Mouse (Mus musculus): ENCODE measurements at regions not wholly inside any gene's neighbourhood (a gene's known extent, or its start where the extent isn't known, plus 50 kb on each side); places are given as distances from the start of the nearest gene placed in this dataset.

DNA sequence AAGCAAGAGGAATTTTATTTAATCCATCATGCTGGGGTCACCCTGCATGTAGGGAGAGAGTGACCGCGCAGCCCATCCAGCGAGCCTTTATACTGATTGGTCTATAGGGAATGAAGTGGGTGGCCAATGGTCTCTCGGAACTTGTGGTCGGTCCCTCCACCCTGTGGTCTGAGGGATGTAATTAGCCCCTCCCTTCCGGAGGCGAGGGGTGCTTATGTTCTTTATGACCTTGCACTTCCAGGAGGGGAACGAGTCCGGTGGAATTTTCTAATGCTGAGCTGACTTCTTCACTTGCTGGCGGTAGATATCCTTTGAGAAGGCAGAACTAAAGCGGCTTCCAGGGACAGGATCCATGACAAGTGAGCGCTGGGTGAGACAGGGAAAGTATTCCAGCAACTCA is 60.8 kb downstream of the H2al2a start:
- Histone ChIP-seq H3K27me3 (ENCODE audit: control insufficient read depth, insufficient read depth, low read length) (no peaks in the 10 kb centered on the region), H3K27ac (ENCODE audit: low read depth, low read length) (no peak overlapping the region), H3K4me2 (replicated peaks; ENCODE audit: low read depth, low read length) (no peak overlapping the region), H3K9ac (ENCODE audit: low read depth, low read length) (no peak overlapping the region), H3K36me3 (ENCODE audit: control insufficient read depth, insufficient read depth, low read length) (no peaks in the 10 kb centered on the region), H3K4me3 (ENCODE audit: low read depth, low read length) (no peak overlapping the region), H3K9me3 (ENCODE audit: control insufficient read depth, low read length) (no peaks in the 10 kb centered on the region), H3K4me1 (replicated peaks; ENCODE audit: control insufficient read depth, insufficient read depth, low read length) (no peaks in the 10 kb centered on the region)
- no peak for DNase-seq (ENCODE audit: low spot score)
- WGBS = 87% methylated on average over 12 of the region's 12 CpGs
- ATAC-seq (ENCODE audit: low FRiP score) = no peak

DNA sequence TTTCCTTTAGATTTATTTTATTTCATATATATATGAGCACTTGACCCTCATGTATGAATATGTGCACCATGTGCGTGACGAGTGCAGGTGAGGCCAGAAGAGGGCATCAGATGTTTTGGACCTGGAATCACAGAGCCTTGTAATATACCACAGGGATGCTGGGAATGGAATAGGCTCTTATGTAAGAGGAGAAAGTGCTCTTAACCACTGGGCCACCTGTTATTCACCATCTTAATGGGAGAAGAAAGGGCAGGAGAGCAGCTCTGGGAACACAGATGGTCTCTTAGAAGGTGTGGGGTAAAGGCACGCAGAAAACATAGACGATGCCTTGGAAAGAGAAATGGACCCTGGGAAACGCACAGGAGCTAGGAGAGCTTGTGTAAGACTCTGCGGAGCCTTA is 61.3 kb downstream of the H2al2a start:
- no peak overlapping the region for H3K27ac ChIP-seq (ENCODE audit: low read depth, low read length)
- no peak overlapping the region for H3K9ac ChIP-seq (ENCODE audit: low read depth, low read length)
- no peaks in the 10 kb centered on the region for H3K4me1 ChIP-seq (replicated peaks; ENCODE audit: control insufficient read depth, insufficient read depth, low read length)
- 95% methylated on average over 6 of the region's 6 CpGs for WGBS
- no peak overlapping the region for H3K4me2 ChIP-seq (replicated peaks; ENCODE audit: low read depth, low read length)
- DNase-seq (ENCODE audit: low spot score) (no peak), ATAC-seq (ENCODE audit: low FRiP score) (no peak)
- H3K9me3 ChIP-seq (ENCODE audit: control insufficient read depth, low read length) = no peaks in the 10 kb centered on the region
- H3K36me3 ChIP-seq (ENCODE audit: control insufficient read depth, insufficient read depth, low read length) = no peaks in the 10 kb centered on the region
- H3K4me3 ChIP-seq (ENCODE audit: low read depth, low read length) = no peak overlapping the region
- no peaks in the 10 kb centered on the region for H3K27me3 ChIP-seq (ENCODE audit: control insufficient read depth, insufficient read depth, low read length)

- no peak for DNase-seq (ENCODE audit: low spot score)
- no peak overlapping the region for H3K4me3 ChIP-seq (ENCODE audit: low read depth, low read length)
- H3K36me3 ChIP-seq (ENCODE audit: control insufficient read depth, insufficient read depth, low read length) = no peaks in the 10 kb centered on the region
- H3K9me3 ChIP-seq (ENCODE audit: control insufficient read depth, low read length) = no peaks in the 10 kb centered on the region
- no peak overlapping the region for H3K4me2 ChIP-seq (replicated peaks; ENCODE audit: low read depth, low read length)
- H3K9ac ChIP-seq (ENCODE audit: low read depth, low read length) = no peak overlapping the region
- no peak for ATAC-seq (ENCODE audit: low FRiP score)
- H3K27me3 ChIP-seq (ENCODE audit: control insufficient read depth, insufficient read depth, low read length) = no peaks in the 10 kb centered on the region
- 93% methylated on average over 10 of the region's 10 CpGs for whole genome bisulfite sequencing
- H3K4me1 ChIP-seq (replicated peaks; ENCODE audit: control insufficient read depth, insufficient read depth, low read length) = no peaks in the 10 kb centered on the region
- no peak overlapping the region for H3K27ac ChIP-seq (ENCODE audit: low read depth, low read length)
Measured at GRCm38 (mm10) chr2:17934610-17935009, 62.1 kb downstream of the H2al2a start.

- ATAC-seq (ENCODE audit: low FRiP score) (peak; percentile 90), DNase-seq (ENCODE audit: low spot score) (peak; percentile 62)
- Histone ChIP-seq H3K27me3 (ENCODE audit: control insufficient read depth, insufficient read depth, low read length) (no peaks in the 10 kb centered on the region), H3K27ac (ENCODE audit: low read depth, low read length) (peak overlapping the region; percentile 80), H3K9me3 (ENCODE audit: control insufficient read depth, low read length) (no peaks in the 10 kb centered on the region), H3K36me3 (ENCODE audit: control insufficient read depth, insufficient read depth, low read length) (no peaks in the 10 kb centered on the region), H3K4me2 (replicated peaks; ENCODE audit: low read depth, low read length) (peak overlapping the region; percentile 40), H3K4me1 (replicated peaks; ENCODE audit: control insufficient read depth, insufficient read depth, low read length) (no peaks in the 10 kb centered on the region), H3K4me3 (ENCODE audit: low read depth, low read length) (peak overlapping the region; percentile 10; the same call in 1 of the 2 replicates), H3K9ac (ENCODE audit: low read depth, low read length) (peak overlapping the region; percentile 4)
- WGBS = 18% methylated on average over 15 of the region's 15 CpGs
Measured at GRCm38 (mm10) chr2:17932932-17933790, 63.6 kb downstream of the H2al2a start.

DNA sequence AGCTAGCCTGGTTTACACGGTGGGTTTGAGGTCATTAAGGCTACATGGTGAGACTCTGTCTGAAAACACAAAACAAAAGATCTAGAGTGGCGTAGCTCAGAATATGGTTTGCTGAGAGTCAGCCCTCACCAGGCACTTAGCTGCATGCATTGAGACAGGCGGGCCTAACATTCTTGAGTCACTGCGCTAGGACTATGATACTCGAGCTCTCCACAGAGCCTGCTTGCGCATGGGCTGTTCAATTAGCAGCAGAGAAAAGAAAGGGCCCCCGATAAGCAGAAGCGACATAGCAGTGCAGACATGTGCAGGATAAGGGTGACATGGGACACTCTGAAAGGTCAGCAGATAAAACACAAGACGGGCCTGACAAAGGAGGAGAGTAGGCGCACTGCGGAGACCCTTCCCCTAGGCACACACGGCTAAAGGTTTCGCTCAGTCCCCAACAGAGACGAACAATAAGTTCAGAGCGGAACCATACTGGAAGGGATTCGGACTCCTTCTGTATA is 64.3 kb downstream of the H2al2a start:
- Histone ChIP-seq H3K27me3 (ENCODE audit: control insufficient read depth, insufficient read depth, low read length) (no peaks in the 10 kb centered on the region), H3K4me1 (replicated peaks; ENCODE audit: control insufficient read depth, insufficient read depth, low read length) (no peaks in the 10 kb centered on the region), H3K9me3 (ENCODE audit: control insufficient read depth, low read length) (no peaks in the 10 kb centered on the region), H3K4me3 (ENCODE audit: low read depth, low read length) (peak overlapping the region; percentile 10; the same call in 1 of the 2 replicates), H3K9ac (ENCODE audit: low read depth, low read length) (peak overlapping the region; percentile 4; the same call in 1 of the 2 replicates), H3K27ac (ENCODE audit: low read depth, low read length) (peak overlapping the region; percentile 80), H3K36me3 (ENCODE audit: control insufficient read depth, insufficient read depth, low read length) (no peaks in the 10 kb centered on the region), H3K4me2 (replicated peaks; ENCODE audit: low read depth, low read length) (peak overlapping the region; percentile 40)
- WGBS = 24% methylated on average over 16 of the region's 16 CpGs
- DNase-seq (ENCODE audit: low spot score) = peak; percentile 60
- peak; percentile 75 for ATAC-seq (ENCODE audit: low FRiP score)

- ATAC-seq (ENCODE audit: low FRiP score) = no peak
- WGBS = 87% methylated on average over 5 of the region's 5 CpGs
- Histone ChIP-seq H3K4me2 (replicated peaks; ENCODE audit: low read depth, low read length) (no peak overlapping the region), H3K27me3 (ENCODE audit: control insufficient read depth, insufficient read depth, low read length) (no peaks in the 10 kb centered on the region), H3K9me3 (ENCODE audit: control insufficient read depth, low read length) (no peaks in the 10 kb centered on the region), H3K36me3 (ENCODE audit: control insufficient read depth, insufficient read depth, low read length) (no peaks in the 10 kb centered on the region), H3K4me3 (ENCODE audit: low read depth, low read length) (no peak overlapping the region), H3K4me1 (replicated peaks; ENCODE audit: control insufficient read depth, insufficient read depth, low read length) (no peaks in the 10 kb centered on the region), H3K9ac (ENCODE audit: low read depth, low read length) (no peak overlapping the region), H3K27ac (ENCODE audit: low read depth, low read length) (no peak overlapping the region)
- no peak for DNase-seq (ENCODE audit: low spot score)
Measured at GRCm38 (mm10) chr2:17931881-17932280, 64.9 kb downstream of the H2al2a start.

DNA sequence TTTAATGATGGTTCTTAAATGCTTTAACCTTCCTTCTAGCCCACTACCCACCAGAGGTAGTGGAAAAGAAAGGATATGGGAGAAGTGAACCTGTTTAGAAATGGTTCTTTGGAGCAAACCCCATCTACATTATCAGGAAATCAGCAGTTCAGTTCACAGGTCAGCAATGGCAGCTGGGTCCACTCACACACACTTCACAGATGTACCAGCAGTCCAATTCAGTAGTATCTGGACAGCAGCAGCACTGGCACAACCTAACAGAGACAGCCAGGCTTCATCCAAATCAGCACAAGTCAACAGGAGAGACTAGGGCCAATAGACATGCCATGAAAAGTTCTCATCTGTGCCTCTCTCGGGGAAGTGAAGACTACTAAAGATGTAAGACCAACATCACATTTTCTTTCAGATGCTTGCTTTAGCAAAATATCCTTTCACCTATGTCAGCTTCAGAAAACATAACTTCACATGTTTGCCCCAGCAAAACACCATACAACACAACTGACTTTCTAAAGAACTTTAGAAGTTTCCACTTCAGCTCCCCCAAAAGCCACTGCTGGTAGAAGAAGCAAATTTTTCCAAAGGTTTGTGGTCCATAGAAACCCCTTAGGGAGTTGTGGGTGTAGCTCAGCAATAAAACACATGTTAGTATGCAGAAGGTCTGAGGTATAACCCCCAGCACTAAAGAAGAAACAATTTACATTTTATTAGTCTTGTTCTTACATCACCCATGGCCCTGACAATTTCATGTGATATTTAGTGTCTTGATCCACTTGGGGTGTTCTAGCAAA is 77.7 kb downstream of the H2al2a start:
- H3K27ac ChIP-seq (ENCODE audit: low read depth, low read length) = no peak overlapping the region
- H3K9me3 ChIP-seq (ENCODE audit: control insufficient read depth, low read length) = no peaks in the 10 kb centered on the region
- H3K36me3 ChIP-seq (ENCODE audit: control insufficient read depth, insufficient read depth, low read length) = no peaks in the 10 kb centered on the region
- no peaks in the 10 kb centered on the region for H3K27me3 ChIP-seq (ENCODE audit: control insufficient read depth, insufficient read depth, low read length)
- no peak overlapping the region for H3K9ac ChIP-seq (ENCODE audit: low read depth, low read length)
- 87% methylated on average over 1 of the region's 1 CpGs for WGBS
- H3K4me3 ChIP-seq (ENCODE audit: low read depth, low read length) = no peak overlapping the region
- H3K4me1 ChIP-seq (replicated peaks; ENCODE audit: control insufficient read depth, insufficient read depth, low read length) = no peaks in the 10 kb centered on the region
- no peak for ATAC-seq (ENCODE audit: low FRiP score)
- DNase-seq (ENCODE audit: low spot score) = no peak
- no peak overlapping the region for H3K4me2 ChIP-seq (replicated peaks; ENCODE audit: low read depth, low read length)

DNA sequence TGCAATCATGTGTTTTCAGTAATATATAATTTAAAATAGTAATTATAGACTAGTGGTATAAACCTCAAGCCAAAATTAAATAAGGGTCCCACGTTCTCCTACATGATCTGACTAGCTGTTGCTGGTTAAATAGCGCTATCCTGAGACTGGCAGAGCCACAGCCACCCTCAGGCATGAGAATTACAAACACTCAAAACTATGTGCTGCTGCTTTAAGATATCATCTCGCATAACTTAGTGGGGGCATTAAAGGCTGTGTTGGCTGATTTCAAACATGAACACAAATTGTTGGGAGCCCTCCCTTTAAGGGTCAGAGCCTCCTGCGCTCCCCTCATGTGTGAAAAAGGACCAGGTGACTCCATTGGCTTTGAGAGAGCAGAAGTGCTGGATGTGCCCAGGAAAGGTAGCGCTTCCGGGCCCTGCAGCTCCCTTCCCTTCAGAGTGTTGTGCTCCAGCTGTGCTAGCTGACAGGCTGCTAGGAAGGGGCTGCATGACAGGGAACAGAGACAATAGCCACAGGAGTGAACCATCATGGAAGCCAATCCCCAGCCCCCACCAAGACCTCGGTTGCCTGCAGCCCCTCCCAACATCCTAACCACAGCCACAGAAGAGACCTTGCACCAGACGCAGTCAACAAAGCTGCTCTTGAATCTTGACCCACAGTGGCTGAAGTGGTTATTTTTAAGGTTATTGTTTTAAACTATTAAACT is 79.4 kb downstream of the H2al2a start:
- DNase-seq (ENCODE audit: low spot score) (no peak), ATAC-seq (ENCODE audit: low FRiP score) (no peak)
- Histone ChIP-seq H3K36me3 (ENCODE audit: control insufficient read depth, insufficient read depth, low read length) (no peaks in the 10 kb centered on the region), H3K9ac (ENCODE audit: low read depth, low read length) (no peak overlapping the region), H3K27ac (ENCODE audit: low read depth, low read length) (no peak overlapping the region), H3K4me1 (replicated peaks; ENCODE audit: control insufficient read depth, insufficient read depth, low read length) (no peaks in the 10 kb centered on the region), H3K4me3 (ENCODE audit: low read depth, low read length) (no peak overlapping the region), H3K4me2 (replicated peaks; ENCODE audit: low read depth, low read length) (no peak overlapping the region), H3K27me3 (ENCODE audit: control insufficient read depth, insufficient read depth, low read length) (no peaks in the 10 kb centered on the region), H3K9me3 (ENCODE audit: control insufficient read depth, low read length) (no peaks in the 10 kb centered on the region)
- WGBS = 22% methylated on average over 8 of the region's 8 CpGs

All from hindbrain, embryonic 11.5 days (tissue).